Mouse (Mus musculus): ENCODE data around the gene Hoxb3. TPM values are rescaled to one million over a fixed set of nuclear protein-coding genes. Genes with fewer than 3 reads are reported as not detected.

The Hoxb3 gene
- total RNA-seq (2014; rRNA removed; ENCODE audit: low replicate concordance), result 0.08 and 0.66 TPM in 2 replicates
- polyA plus RNA-seq (2015; fragmentation: Nextera tagmentation; extraction: Ambion mirVana), result 0.15 and 0.32 TPM in 2 replicates

GRCm38 (mm10) chr11:96323154-96323553 is at the start of gene Hoxb3:
Hoxb3 (plus strand) TSS chr11:96323326.
- Histone ChIP-seq H3K36me3 (replicated peaks; ENCODE audit: control insufficient read depth, insufficient read depth, low read length) (no peaks in the 10 kb centered on the region), H3K4me2 (ENCODE audit: low read depth, low read length) (no peak within 1 kb of the TSS), H3K4me1 (ENCODE audit: control insufficient read depth, insufficient read depth) (no peaks in the 10 kb centered on the region), H3K27me3 (ENCODE audit: control insufficient read depth, insufficient read depth, low read length) (peaks cover 100% of the 10 kb centered on the region), H3K4me3 (ENCODE audit: low read depth, low read length) (no peak within 1 kb of the TSS), H3K9ac (replicated peaks; ENCODE audit: low read depth, low read length) (no peak within 1 kb of the TSS), H3K9me3 (replicated peaks; ENCODE audit: control insufficient read depth, low read length) (no peaks in the 10 kb centered on the region), H3K27ac (ENCODE audit: low read depth) (no peak within 1 kb of the TSS)
- ATAC-seq (ENCODE audit: insufficient read depth, low read depth) (no peak), DNase-seq (ENCODE audit: low spot score) (no peak)
- TF ChIP-seq EP300 (IDR thresholded peaks at IDR 0.05; ENCODE audit: low read depth) (no peak), CTCF (IDR thresholded peaks at IDR 0.05; ENCODE audit: low read depth) (no peak)
- 30% methylated on average over 10 of the region's 10 CpGs for WGBS

- Histone ChIP-seq H3K4me3 (ENCODE audit: low read depth, low read length) (no peak overlapping the region), H3K9ac (replicated peaks; ENCODE audit: low read depth, low read length) (no peak overlapping the region), H3K4me2 (ENCODE audit: low read depth, low read length) (no peak overlapping the region), H3K4me1 (ENCODE audit: control insufficient read depth, insufficient read depth) (no peaks in the 10 kb centered on the region), H3K27me3 (ENCODE audit: control insufficient read depth, insufficient read depth, low read length) (peaks cover 100% of the 10 kb centered on the region), H3K27ac (ENCODE audit: low read depth) (no peak overlapping the region), H3K9me3 (replicated peaks; ENCODE audit: control insufficient read depth, low read length) (no peaks in the 10 kb centered on the region), H3K36me3 (replicated peaks; ENCODE audit: control insufficient read depth, insufficient read depth, low read length) (no peaks in the 10 kb centered on the region)
- DNase-seq (ENCODE audit: low spot score) (no peak), ATAC-seq (ENCODE audit: insufficient read depth, low read depth) (no peak)
- no peak for TF ChIP-seq CTCF (IDR thresholded peaks at IDR 0.05; ENCODE audit: low read depth)
- TF ChIP-seq EP300 (IDR thresholded peaks at IDR 0.05; ENCODE audit: low read depth), result no peak
- WGBS, result 13% methylated on average over 10 of the region's 10 CpGs
Observed at GRCm38 (mm10) chr11:96274428-96274827, 48.7 kb upstream of the Hoxb3 start.

- Histone ChIP-seq H3K36me3 (replicated peaks; ENCODE audit: control insufficient read depth, insufficient read depth, low read length) (no peaks in the 10 kb centered on the region), H3K9ac (replicated peaks; ENCODE audit: low read depth, low read length) (no peak overlapping the region), H3K27me3 (ENCODE audit: control insufficient read depth, insufficient read depth, low read length) (peaks cover 100% of the 10 kb centered on the region), H3K4me1 (ENCODE audit: control insufficient read depth, insufficient read depth) (no peaks in the 10 kb centered on the region), H3K4me3 (ENCODE audit: low read depth, low read length) (no peak overlapping the region), H3K4me2 (ENCODE audit: low read depth, low read length) (no peak overlapping the region), H3K9me3 (replicated peaks; ENCODE audit: control insufficient read depth, low read length) (no peaks in the 10 kb centered on the region), H3K27ac (ENCODE audit: low read depth) (no peak overlapping the region)
- DNase-seq (ENCODE audit: low spot score), result no peak
- 8% methylated on average over 4 of the region's 4 CpGs for WGBS
- TF ChIP-seq CTCF (IDR thresholded peaks at IDR 0.05; ENCODE audit: low read depth) (no peak), EP300 (IDR thresholded peaks at IDR 0.05; ENCODE audit: low read depth) (no peak)
- ATAC-seq (ENCODE audit: insufficient read depth, low read depth), result no peak
Observed at GRCm38 (mm10) chr11:96275896-96276295, 47.2 kb upstream of the Hoxb3 start.

GRCm38 (mm10) chr11:96277151-96278044 is 45.7 kb upstream of the Hoxb3 start:
- WGBS, result 3% methylated on average over 35 of the region's 35 CpGs
- no peak for ATAC-seq (ENCODE audit: insufficient read depth, low read depth)

GRCm38 (mm10) chr11:96278324-96278723 is 44.8 kb upstream of the Hoxb3 start:
- Histone ChIP-seq H3K27ac (ENCODE audit: low read depth) (no peak overlapping the region), H3K9me3 (replicated peaks; ENCODE audit: control insufficient read depth, low read length) (no peaks in the 10 kb centered on the region), H3K4me2 (ENCODE audit: low read depth, low read length) (no peak overlapping the region), H3K36me3 (replicated peaks; ENCODE audit: control insufficient read depth, insufficient read depth, low read length) (no peaks in the 10 kb centered on the region), H3K4me3 (ENCODE audit: low read depth, low read length) (no peak overlapping the region), H3K9ac (replicated peaks; ENCODE audit: low read depth, low read length) (no peak overlapping the region), H3K27me3 (ENCODE audit: control insufficient read depth, insufficient read depth, low read length) (peaks cover 100% of the 10 kb centered on the region), H3K4me1 (ENCODE audit: control insufficient read depth, insufficient read depth) (no peaks in the 10 kb centered on the region)
- DNase-seq (ENCODE audit: low spot score) (no peak), ATAC-seq (ENCODE audit: insufficient read depth, low read depth) (no peak)
- 17% methylated on average over 14 of the region's 14 CpGs for WGBS
- TF ChIP-seq EP300 (IDR thresholded peaks at IDR 0.05; ENCODE audit: low read depth) (no peak), CTCF (IDR thresholded peaks at IDR 0.05; ENCODE audit: low read depth) (no peak)

More at GRCm38 (mm10) chr11:96277151-96278044, 45.7 kb upstream of the Hoxb3 start:
- Histone ChIP-seq H3K27me3 (ENCODE audit: control insufficient read depth, insufficient read depth, low read length) (peaks cover 100% of the 10 kb centered on the region), H3K4me2 (ENCODE audit: low read depth, low read length) (no peak overlapping the region), H3K36me3 (replicated peaks; ENCODE audit: control insufficient read depth, insufficient read depth, low read length) (no peaks in the 10 kb centered on the region), H3K4me1 (ENCODE audit: control insufficient read depth, insufficient read depth) (no peaks in the 10 kb centered on the region), H3K27ac (ENCODE audit: low read depth) (no peak overlapping the region), H3K9me3 (replicated peaks; ENCODE audit: control insufficient read depth, low read length) (no peaks in the 10 kb centered on the region), H3K4me3 (ENCODE audit: low read depth, low read length) (no peak overlapping the region), H3K9ac (replicated peaks; ENCODE audit: low read depth, low read length) (no peak overlapping the region)
- TF ChIP-seq EP300 (IDR thresholded peaks at IDR 0.05; ENCODE audit: low read depth) (no peak), CTCF (IDR thresholded peaks at IDR 0.05; ENCODE audit: low read depth) (no peak)
- no peak for DNase-seq (ENCODE audit: low spot score)
